Mouse (Mus musculus) cerebellum, adult (tissue): ENCODE results near the gene Filip1l.

Experiments used
- ATAC-seq: cut with Nextera tagmentation; 2 replicates; pipeline ENCODE4 v1.9.2; 2017; ENCODE audit warnings: mild to moderate bottlenecking, moderate library complexity, mixed read lengths; ENCODE audit not compliant: insufficient number of reproducible peaks, low FRiP score, low TSS enrichment

Filip1l gene

GRCm38 (mm10) chr16:57427516-57428285, 74.8 kb downstream of the Filip1l start:
- ATAC-seq: no peak

GRCm38 (mm10) chr16:57428977-57429376, 76.1 kb downstream of the Filip1l start:
- ATAC-seq: no peak

GRCm38 (mm10) chr16:57431294-57431693, 78.4 kb downstream of the Filip1l start:
- no peak for ATAC-seq

- ATAC-seq: no peak
Measured at GRCm38 (mm10) chr16:57433173-57433572, 80.3 kb downstream of the Filip1l start.

GRCm38 (mm10) chr16:57433671-57434070, 80.8 kb downstream of the Filip1l start:
- no peak for ATAC-seq

- no peak for ATAC-seq
Measured at GRCm38 (mm10) chr16:57434640-57435039, 81.7 kb downstream of the Filip1l start.

- ATAC-seq: no peak
Measured at GRCm38 (mm10) chr16:57437523-57438287, 84.8 kb downstream of the Filip1l start.

GRCm38 (mm10) chr16:57438288-57438685, 85.4 kb downstream of the Filip1l start:
- ATAC-seq: no peak

GRCm38 (mm10) chr16:57439206-57439605, 86.3 kb downstream of the Filip1l start:
- ATAC-seq: no peak

- no peak for ATAC-seq
Measured at GRCm38 (mm10) chr16:57440706-57441437, 88.0 kb downstream of the Filip1l start.

- no peak for ATAC-seq
Measured at GRCm38 (mm10) chr16:57445096-57446094, 92.5 kb downstream of the Filip1l start.

- ATAC-seq: no peak
Measured at GRCm38 (mm10) chr16:57453009-57453408, 100.1 kb downstream of the Filip1l start.

GRCm38 (mm10) chr16:57454106-57454763, 101.3 kb downstream of the Filip1l start:
- ATAC-seq: no peak

- ATAC-seq: no peak
Measured at GRCm38 (mm10) chr16:57455573-57455972, 102.7 kb downstream of the Filip1l start.

GRCm38 (mm10) chr16:57456003-57456402, 103.1 kb downstream of the Filip1l start:
- no peak for ATAC-seq

- ATAC-seq: no peak
Measured at GRCm38 (mm10) chr16:57465386-57465913, 112.6 kb downstream of the Filip1l start.

- ATAC-seq: no peak
Measured at GRCm38 (mm10) chr16:57469301-57469700, 116.4 kb downstream of the Filip1l start.

GRCm38 (mm10) chr16:57469869-57470268, 117.0 kb downstream of the Filip1l start:
- no peak for ATAC-seq

- ATAC-seq: no peak
Measured at GRCm38 (mm10) chr16:57470286-57470830, 117.5 kb downstream of the Filip1l start.
